Mouse (Mus musculus): ENCODE measurements around the gene Pcyt1a. TPM values are rescaled to one million over a fixed set of nuclear protein-coding genes. Genes with fewer than 3 reads are reported as not detected.

Gene Pcyt1a
- polyA plus RNA-seq, 1 experiment: 115 TPM

DNA sequence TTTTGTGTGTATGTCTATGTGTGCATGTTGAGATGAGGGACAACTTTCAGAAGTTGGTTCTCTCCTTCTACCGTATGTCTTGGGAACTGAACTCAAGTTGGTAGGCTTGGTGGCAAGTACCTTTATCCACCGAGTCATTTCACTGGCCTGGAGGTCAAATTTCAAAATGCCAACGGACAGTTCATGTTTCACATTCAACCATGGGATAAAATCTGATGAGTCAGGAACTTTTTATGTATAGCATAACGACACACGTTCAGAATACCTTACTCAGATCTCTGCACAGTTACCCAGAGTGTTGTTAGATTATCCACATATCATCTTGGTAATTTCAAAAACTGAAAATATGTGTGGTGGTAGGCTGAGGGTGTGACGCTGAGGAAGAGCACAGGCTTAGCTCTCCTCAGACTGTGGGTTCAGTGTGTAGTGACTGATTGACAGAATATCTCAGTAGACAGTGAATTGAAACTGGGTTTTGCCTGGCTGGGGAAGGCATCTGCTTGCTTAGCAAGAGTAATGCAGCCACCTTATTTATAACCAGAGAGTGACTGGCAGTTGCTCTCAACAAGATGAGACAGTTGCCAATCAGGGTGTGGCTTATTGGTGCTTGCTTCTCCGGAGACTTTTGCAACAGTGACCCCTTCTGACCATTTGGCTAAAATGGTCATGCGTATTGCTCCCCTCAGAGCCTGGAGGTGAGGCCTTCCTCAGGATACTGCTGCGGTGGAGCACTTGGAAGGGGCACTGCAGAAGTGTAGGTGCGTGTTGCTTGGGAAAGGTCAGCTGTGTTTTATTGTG, 27.1 kb downstream of the Pcyt1a start:
- H3K27me3 ChIP-seq (ENCODE audit: control insufficient read depth, insufficient read depth, low read length): no peaks in the 10 kb centered on the region
- H3K27ac ChIP-seq (ENCODE audit: insufficient read depth, low read depth, low read length): peak overlapping the region; percentile 71
- peaks cover 9% of the 10 kb centered on the region; the same call in 1 of the 2 replicates for H3K4me1 ChIP-seq (ENCODE audit: control insufficient read depth, insufficient read depth, insufficient read length, low read length)
- H3K4me3 ChIP-seq (ENCODE audit: low read depth, low read length): no peak overlapping the region
- 43% methylated on average over 10 of the region's 10 CpGs for WGBS
- peaks cover 29% of the 10 kb centered on the region for H3K36me3 ChIP-seq (ENCODE audit: control insufficient read depth, insufficient read depth, low read length)
- no peak for TF ChIP-seq POLR2A (IDR thresholded peaks at IDR 0.05; ENCODE audit: low read depth, low read length)
- peak; percentile 59; the same call in 1 of the 2 replicates for TF ChIP-seq CTCF (IDR thresholded peaks at IDR 0.05; ENCODE audit: extremely low read depth, insufficient read length, insufficient replicate concordance, low read depth, low read length)

DNA sequence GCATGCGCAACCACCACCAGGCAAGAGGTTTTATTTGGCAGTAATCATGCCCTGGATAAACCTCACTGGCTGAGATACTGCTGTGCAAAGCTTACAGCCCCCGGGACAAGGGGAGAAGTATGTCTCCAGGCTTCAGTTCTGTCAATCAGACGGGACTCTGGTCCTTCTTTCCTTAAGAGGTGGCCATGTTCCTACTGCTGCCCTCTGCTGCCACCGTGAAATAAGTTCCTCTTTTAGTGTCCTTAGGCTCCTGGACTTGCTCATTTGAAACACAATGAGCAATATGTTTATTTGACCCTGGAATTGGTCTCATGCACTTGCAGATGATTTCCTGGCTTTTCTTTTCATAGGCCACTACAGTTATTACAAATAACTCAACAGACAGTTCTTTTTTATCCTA, 29.8 kb downstream of the Pcyt1a start:
- Histone ChIP-seq H3K27ac (ENCODE audit: insufficient read depth, low read depth, low read length) (no peak overlapping the region), H3K27me3 (ENCODE audit: control insufficient read depth, insufficient read depth, low read length) (no peaks in the 10 kb centered on the region), H3K36me3 (ENCODE audit: control insufficient read depth, insufficient read depth, low read length) (peaks cover 26% of the 10 kb centered on the region), H3K4me1 (ENCODE audit: control insufficient read depth, insufficient read depth, insufficient read length, low read length) (peaks cover 16% of the 10 kb centered on the region; the same call in 1 of the 2 replicates), H3K4me3 (ENCODE audit: low read depth, low read length) (no peak overlapping the region)
- TF ChIP-seq POLR2A (IDR thresholded peaks at IDR 0.05; ENCODE audit: low read depth, low read length): no peak
- 58% methylated on average over 4 of the region's 4 CpGs for WGBS

DNA sequence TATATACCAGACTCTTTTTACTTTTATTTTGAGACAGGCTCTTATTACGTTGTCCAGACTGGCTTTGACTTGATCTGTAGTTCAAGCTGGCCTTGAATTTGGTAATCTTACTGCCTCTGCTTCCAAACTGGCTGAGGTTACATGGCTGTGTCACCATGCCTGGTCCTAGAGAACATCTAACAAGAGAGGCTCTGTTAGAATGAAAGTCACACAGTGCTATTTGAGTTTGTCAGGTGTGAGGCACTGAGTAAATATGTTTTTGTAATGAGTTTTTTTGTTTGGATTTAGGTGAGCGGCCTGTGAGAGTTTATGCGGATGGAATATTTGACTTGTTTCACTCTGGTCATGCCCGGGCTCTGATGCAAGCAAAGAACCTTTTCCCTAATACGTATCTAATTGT, 31.0 kb downstream of the Pcyt1a start:
- TF ChIP-seq POLR2A (IDR thresholded peaks at IDR 0.05; ENCODE audit: low read depth, low read length): no peak
- TF ChIP-seq CTCF (IDR thresholded peaks at IDR 0.05; ENCODE audit: extremely low read depth, insufficient read length, insufficient replicate concordance, low read depth, low read length): no peak
- H3K4me1 ChIP-seq (ENCODE audit: control insufficient read depth, insufficient read depth, insufficient read length, low read length): peaks cover 13% of the 10 kb centered on the region; the same call in 1 of the 2 replicates
- WGBS: 96% methylated on average over 5 of the region's 5 CpGs
- H3K36me3 ChIP-seq (ENCODE audit: control insufficient read depth, insufficient read depth, low read length): peaks cover 29% of the 10 kb centered on the region
- H3K27ac ChIP-seq (ENCODE audit: insufficient read depth, low read depth, low read length): no peak overlapping the region
- no peak overlapping the region for H3K4me3 ChIP-seq (ENCODE audit: low read depth, low read length)
- H3K27me3 ChIP-seq (ENCODE audit: control insufficient read depth, insufficient read depth, low read length): no peaks in the 10 kb centered on the region

DNA sequence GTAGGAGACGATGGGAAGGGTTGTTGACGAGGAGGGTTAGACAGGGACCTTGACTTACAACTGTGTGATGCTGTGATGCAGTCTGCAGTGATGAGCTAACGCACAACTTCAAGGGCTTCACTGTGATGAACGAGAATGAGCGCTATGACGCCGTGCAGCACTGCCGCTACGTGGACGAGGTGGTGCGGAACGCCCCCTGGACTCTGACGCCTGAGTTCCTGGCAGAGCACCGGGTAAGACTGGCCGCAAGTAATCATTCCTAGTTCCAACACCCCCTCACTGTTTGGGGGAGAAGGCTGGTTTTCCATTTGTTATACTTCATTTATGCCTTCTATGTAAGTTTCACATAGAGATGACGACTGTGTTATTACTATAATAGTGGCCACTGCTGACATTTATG, 32.2 kb downstream of the Pcyt1a start:
- Histone ChIP-seq H3K36me3 (ENCODE audit: control insufficient read depth, insufficient read depth, low read length) (peaks cover 35% of the 10 kb centered on the region), H3K4me1 (ENCODE audit: control insufficient read depth, insufficient read depth, insufficient read length, low read length) (peaks cover 11% of the 10 kb centered on the region; the same call in 1 of the 2 replicates), H3K27ac (ENCODE audit: insufficient read depth, low read depth, low read length) (peak overlapping the region; percentile 36), H3K4me3 (ENCODE audit: low read depth, low read length) (0 out of 2 replicates have a peak overlapping the region, but pooled peaks have one; percentile 0), H3K27me3 (ENCODE audit: control insufficient read depth, insufficient read depth, low read length) (no peaks in the 10 kb centered on the region)
- TF ChIP-seq CTCF (IDR thresholded peaks at IDR 0.05; ENCODE audit: extremely low read depth, insufficient read length, insufficient replicate concordance, low read depth, low read length): no peak
- no peak for TF ChIP-seq POLR2A (IDR thresholded peaks at IDR 0.05; ENCODE audit: low read depth, low read length)
- WGBS: 47% methylated on average over 16 of the region's 16 CpGs

DNA sequence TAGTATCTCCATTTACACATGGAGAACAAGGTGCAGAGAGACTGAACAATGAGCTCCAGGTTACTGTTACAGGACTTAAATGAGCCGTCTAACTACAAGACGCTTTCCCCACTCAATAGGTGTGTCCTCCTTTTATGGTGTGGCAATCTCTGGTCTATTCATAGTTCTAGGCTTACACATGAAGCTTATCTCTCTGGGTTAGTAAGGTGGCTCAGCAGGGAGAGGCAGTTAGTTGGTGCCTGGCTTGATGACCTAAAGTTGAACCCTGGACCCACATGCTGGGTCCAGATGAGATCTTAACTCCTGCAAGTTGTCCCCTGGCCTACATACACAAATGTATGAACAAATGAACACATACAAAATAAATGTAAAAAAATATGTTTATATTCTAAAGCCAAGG, 32.7 kb downstream of the Pcyt1a start:
- Histone ChIP-seq H3K27ac (ENCODE audit: insufficient read depth, low read depth, low read length) (peak overlapping the region; percentile 36; the same call in 1 of the 2 replicates), H3K4me1 (ENCODE audit: control insufficient read depth, insufficient read depth, insufficient read length, low read length) (peaks cover 9% of the 10 kb centered on the region; the same call in 1 of the 2 replicates), H3K36me3 (ENCODE audit: control insufficient read depth, insufficient read depth, low read length) (peaks cover 38% of the 10 kb centered on the region), H3K4me3 (ENCODE audit: low read depth, low read length) (no peak overlapping the region), H3K27me3 (ENCODE audit: control insufficient read depth, insufficient read depth, low read length) (no peaks in the 10 kb centered on the region)
- no peak for TF ChIP-seq POLR2A (IDR thresholded peaks at IDR 0.05; ENCODE audit: low read depth, low read length)
- TF ChIP-seq CTCF (IDR thresholded peaks at IDR 0.05; ENCODE audit: extremely low read depth, insufficient read length, insufficient replicate concordance, low read depth, low read length): no peak
- 32% methylated on average over 2 of the region's 2 CpGs for WGBS

DNA sequence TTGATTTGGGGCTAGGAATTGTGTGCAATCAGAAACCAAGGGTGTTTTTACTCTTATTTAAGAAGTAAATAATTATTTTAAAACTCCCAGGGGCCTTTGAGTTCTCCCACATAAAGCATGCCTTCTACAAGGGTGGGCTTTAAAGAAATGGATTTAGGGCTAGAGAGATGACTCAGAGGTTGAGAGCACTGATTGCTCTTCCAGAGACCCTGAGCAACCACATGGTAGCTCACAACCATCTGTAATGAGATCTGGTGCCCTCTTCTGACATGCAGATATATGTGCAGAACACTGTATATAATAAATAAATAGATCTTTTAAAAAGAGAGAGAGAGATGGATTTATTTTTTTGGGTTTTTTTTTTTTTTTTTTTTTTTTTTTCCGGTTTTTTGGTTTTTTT, 34.2 kb downstream of the Pcyt1a start:
- TF ChIP-seq POLR2A (IDR thresholded peaks at IDR 0.05; ENCODE audit: low read depth, low read length): no peak
- no peak for TF ChIP-seq CTCF (IDR thresholded peaks at IDR 0.05; ENCODE audit: extremely low read depth, insufficient read length, insufficient replicate concordance, low read depth, low read length)
- no peaks in the 10 kb centered on the region for H3K27me3 ChIP-seq (ENCODE audit: control insufficient read depth, insufficient read depth, low read length)
- H3K4me3 ChIP-seq (ENCODE audit: low read depth, low read length): no peak overlapping the region
- H3K27ac ChIP-seq (ENCODE audit: insufficient read depth, low read depth, low read length): no peak overlapping the region
- WGBS: 0% methylated on average over 1 of the region's 1 CpGs
- H3K36me3 ChIP-seq (ENCODE audit: control insufficient read depth, insufficient read depth, low read length): peaks cover 45% of the 10 kb centered on the region
- H3K4me1 ChIP-seq (ENCODE audit: control insufficient read depth, insufficient read depth, insufficient read length, low read length): peaks cover 9% of the 10 kb centered on the region; the same call in 1 of the 2 replicates

DNA sequence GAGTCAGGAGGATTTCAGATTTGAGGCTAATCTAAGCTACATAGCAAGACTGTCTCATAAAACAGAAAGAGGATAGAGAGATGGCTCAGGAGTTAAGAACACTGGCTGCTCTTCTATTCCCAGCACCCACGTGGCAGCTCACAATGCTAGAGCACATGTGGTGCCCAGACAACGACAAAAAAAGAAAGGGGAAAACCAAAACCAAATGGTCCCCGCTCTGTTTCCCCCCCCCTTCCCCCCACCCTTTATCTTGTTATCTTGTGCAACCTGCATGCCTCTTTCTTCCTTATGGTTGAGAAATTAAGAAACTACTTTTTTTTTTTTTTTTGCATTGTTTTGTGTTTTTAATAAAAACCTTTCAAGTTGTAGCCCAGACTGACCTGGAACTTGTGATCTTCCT, 37.8 kb downstream of the Pcyt1a start:
- peaks cover 66% of the 10 kb centered on the region for H3K36me3 ChIP-seq (ENCODE audit: control insufficient read depth, insufficient read depth, low read length)
- no peak overlapping the region for H3K4me3 ChIP-seq (ENCODE audit: low read depth, low read length)
- 84% methylated on average over 3 of the region's 3 CpGs for WGBS
- H3K27me3 ChIP-seq (ENCODE audit: control insufficient read depth, insufficient read depth, low read length): no peaks in the 10 kb centered on the region
- no peak overlapping the region for H3K27ac ChIP-seq (ENCODE audit: insufficient read depth, low read depth, low read length)
- H3K4me1 ChIP-seq (ENCODE audit: control insufficient read depth, insufficient read depth, insufficient read length, low read length): peaks cover 5% of the 10 kb centered on the region; the same call in 1 of the 2 replicates
- TF ChIP-seq POLR2A (IDR thresholded peaks at IDR 0.05; ENCODE audit: low read depth, low read length): no peak
- TF ChIP-seq CTCF (IDR thresholded peaks at IDR 0.05; ENCODE audit: extremely low read depth, insufficient read length, insufficient replicate concordance, low read depth, low read length): no peak

All from small intestine, adult 2 months (tissue).